Mouse (Mus musculus) gastrocnemius, adult 18-20 months (tissue): Measurements from ENCODE around the gene Abraxas2. TPM values are rescaled to one million over a fixed set of nuclear protein-coding genes. Genes with fewer than 3 reads are reported as not detected.

Source experiments
- DNase-seq: peaks from one replicate; pipeline ENCODE4 v3.0.0; 2021; ENCODE audit warnings: low spot score
- total RNA-seq, 2 experiments: library from RNA; stranded (reverse); gene quantifications; 2 replicates each; pipeline ENCODE4 v1.2.3; 2021

The Abraxas2 gene
- total RNA-seq, 2 experiments from 2014 or later, result 25.4 to 25.9 TPM

DNA sequence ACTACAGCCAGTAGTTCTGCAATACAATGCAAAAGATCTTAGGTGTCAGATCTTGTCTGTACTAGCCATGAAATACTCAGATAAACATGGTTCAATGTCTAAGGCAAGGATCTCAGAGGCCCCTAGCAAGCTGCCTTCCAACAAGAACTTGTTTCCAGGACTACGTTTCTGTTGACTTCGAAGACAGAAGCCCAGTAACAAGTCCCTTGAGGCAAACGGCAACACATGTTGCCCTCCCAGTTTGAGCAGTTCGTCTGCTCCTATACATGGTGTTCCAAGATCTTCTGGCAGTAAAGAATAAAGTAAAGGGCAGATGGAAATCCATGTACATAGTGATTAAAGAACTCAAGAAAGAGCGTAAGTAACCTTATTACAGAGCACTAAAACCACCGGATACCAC is 5.7 kb upstream of the Abraxas2 start:
- DNase-seq, result no peak

DNA sequence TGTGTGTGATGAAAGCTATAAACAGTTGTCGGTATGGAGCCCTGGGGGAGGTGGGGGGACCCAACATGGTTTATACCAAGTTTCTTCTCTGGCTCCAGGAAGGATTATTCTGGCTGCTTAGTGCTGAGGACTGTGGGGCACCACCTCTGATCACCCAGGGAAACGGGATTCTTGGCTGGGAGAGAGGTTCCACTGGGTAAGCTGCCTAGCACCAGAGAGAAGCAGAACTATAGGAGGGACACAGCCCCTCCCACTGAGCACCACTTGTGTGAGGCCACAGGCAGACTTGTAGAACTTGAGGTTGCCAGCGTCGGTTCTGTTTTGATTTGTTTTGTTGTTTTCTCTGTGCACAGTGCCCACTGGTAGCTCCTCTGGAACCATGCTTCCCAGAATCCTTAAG is 5.1 kb upstream of the Abraxas2 start:
- DNase-seq, result no peak

DNA sequence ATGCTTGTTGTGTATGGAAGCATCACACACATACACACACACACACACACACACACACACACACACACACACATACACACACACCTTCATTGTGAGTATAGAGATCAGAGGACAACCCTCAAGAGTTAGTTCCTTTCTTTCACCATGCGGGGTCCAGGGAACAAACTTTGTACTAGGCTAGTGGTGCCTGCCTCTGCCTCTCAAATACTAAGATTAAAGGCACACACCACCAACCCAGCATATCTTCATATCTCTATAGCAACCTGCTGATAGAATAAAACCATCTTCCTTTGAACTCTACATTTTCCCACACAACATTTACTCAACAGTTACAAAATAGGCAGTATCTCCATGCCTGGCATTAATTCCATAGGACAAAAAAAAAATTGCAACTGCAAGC is 2.9 kb upstream of the Abraxas2 start:
- no peak for DNase-seq

DNA sequence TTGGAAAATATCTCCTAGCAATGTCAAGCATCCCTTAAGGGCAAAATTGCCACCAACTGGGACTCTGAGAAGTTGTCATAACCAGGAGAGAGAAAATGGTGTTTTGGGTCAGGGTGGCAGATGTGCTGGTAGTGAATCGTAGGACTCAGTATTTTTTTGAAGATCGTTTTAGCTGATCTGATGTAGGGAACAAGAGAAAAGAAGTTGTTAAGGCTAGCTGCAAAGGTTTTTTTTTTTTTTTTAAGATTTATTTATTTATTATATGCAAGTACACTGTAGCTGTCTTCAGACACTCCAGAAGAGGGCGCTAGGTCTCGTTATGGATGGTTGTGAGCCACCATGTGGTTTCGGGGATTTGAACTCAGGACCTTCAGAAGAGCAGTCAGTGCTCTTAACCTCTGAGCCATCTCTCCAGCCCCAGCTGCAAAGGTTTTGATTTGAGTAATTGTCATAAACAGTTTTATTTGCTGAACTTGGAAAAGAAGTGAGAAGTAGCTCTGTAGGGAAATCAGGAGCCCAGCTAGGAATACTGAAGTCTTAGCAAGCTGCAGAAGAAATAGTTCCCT is 899 bp upstream of the Abraxas2 start:
- peak; percentile 9 for DNase-seq

DNA sequence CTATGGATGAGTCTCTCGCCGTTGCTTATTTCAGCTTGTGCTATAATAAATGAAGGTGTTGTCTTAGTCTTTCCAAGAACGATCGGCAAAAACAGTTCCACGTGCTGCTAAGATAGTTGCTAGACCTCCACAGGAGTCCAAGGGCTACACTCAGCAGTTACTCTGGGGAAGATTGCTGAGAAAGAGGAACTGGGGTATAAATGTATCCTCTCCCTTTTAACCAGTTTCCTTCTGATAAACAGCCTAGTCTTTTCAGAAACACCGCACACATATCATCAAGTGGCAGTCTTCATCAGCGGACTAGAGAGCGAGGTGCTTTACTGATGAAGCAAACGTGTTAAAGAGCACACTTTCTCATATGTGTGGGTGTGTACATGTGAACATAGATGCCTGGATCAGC is 7.3 kb downstream of the Abraxas2 start:
- DNase-seq, result no peak

DNA sequence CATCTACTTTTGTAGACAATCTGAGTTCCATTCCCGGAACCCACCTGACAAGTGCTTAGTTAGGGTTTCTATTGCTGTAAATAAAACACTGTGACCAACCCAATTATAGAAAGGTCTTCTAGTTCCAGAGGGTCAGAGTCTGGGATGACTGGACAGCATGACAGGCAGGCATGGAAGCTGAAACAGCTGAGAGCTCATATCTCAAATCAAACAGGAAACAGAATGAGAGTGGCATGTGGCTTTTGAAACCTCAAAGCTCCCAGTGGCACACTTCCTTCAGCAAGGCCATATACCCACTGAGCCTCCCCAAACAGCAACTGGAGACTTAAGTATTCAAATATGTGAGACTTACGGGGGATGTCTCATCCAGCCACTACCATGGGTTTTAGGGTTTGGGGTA is 14.0 kb downstream of the Abraxas2 start:
- DNase-seq, result peak; percentile 44

DNA sequence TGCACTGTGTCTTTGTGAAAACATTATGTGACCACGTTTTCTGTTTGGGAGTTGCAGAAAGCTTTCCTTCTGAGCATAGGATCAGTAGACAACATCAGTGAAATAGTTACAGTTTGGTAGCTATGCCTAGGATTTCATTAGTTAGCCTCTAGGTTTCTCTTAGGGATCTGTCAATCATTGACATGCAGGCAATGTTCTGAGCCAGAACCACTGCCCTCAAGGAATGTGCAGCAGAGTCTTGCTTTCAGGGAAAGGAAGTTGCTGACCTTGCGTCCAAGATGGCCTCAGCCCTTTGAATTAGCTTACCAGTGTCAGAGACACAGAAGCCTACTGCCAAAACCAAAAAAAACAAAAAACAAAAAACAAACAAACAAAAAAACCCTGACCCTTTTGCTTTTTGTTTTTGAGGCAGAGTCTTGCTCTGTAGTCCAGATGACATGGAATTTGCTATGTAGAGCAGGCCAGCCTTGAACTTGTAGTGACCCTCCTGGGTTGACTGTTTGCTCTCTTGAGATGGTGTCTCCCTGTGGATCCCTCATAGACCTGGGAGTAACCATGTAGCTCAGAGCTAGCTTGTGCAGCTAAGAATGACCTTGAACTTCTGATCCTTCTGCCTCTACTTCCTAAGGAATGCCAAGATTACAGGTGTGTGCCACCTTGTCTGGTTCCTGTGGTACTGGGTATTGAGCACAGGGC is 16.5 kb downstream of the Abraxas2 start:
- DNase-seq, result no peak

DNA sequence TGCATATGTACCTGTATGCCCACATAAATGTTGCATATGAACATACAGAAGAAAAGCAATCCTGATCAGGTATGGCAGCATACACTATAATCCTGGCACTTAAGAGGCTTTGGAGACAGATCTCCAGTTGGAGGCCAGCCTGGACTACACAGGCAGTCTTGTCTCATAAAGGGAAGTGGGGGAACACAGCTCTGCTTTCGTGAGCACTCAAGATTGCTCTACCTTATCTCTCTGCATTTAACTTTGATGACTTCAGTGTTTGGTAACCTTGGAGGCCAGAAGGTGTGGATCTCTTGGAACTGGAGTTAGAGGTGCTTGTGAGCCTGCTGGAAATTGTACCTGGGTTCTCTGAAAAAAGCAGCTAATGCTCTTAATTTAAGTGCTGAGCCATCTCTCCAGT is 21.3 kb downstream of the Abraxas2 start:
- DNase-seq, result no peak

DNA sequence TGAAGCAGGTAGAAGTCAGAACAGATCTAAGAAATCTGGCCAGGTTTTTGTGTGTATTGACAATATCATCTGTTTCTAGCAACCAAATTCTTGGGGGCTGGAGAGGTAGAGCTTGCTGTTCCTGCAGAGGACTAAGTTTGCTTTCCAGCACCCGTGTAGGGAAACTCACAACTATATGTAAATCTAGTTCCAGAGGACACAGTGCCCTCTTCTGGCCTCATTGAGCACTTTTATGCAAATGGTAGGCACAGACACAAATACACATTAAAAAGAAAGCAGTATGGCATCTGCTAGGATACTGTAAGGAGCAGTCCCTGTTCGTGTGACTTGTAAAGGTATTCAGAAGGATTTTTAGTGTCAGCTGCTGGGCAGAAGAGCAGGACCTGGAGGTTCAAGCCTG is 23.3 kb downstream of the Abraxas2 start:
- DNase-seq, result no peak

DNA sequence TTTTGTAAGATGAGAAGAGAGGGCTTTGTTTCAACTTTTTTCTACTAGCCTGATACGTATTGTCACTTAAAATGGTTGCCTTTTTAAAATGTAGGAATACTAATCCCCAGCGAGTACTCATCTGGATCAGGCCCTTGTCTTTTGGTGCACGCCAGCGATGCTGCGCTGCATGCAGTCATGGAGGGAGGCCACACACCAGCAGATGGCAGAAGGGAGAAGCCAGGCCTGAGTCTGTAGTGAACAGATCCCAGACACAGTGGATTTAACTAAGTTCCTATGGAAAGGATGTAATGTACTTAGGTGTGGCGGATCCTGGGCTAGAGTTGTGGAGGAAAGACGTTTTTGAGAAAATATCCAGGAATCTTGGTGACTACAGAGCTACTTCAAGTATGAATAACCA is 25.0 kb downstream of the Abraxas2 start:
- DNase-seq, result no peak

DNA sequence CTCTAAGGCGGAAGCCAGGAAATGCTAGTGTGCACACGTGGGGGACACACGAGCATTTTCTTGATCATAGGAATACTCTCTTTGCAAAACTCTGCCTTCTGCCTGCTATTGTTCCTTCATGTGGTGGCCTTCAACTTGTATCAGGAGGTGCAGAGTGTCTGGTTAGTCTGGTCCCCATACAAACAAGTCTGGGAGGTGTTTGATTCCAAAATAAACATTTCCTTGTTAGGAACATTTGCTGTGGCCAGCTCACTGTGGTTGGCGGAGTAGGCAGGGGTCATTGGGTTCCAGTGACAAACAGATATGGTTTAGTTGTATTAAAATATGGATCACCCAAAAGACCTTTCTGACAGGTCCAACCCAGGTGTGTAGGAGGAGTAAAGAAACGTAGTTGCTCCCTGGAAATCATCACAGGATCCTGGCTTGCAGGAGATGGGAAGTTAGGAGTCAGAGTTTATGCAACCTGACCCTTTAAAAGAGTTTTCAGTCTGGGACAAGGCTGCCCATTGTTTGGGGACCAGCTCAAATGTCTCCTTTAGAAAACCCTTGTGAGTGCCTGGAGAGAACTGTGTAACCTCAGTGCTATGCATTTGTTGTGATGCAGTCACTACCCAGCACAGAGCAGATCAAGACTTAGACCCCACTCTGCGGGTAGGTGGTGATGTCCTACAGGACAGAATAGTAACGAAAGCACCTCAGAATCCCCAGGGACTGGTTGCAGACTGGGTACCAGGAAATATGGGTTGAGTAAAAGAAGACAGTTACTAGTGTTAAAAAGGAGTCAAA is 28.2 kb downstream of the Abraxas2 start:
- no peak for DNase-seq

DNA sequence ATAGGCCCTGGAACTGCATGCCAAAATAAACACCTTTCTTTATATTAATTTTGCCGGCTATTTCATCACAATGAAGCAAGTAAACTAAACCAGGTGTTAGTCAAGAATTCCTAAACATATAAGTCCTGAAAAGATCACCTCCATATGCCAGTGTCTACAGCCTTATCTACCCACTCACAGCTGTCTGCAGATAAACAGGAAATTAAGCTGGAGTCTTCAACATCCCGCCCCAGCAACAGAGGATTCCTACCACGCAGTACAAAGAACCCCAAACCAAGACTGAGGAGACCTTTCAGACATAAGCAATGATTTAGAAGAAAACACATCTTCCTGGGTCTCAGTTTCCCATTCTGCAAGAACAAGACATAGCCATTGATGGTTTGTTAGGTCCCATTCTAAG is 29.0 kb downstream of the Abraxas2 start:
- DNase-seq, result no peak

DNA sequence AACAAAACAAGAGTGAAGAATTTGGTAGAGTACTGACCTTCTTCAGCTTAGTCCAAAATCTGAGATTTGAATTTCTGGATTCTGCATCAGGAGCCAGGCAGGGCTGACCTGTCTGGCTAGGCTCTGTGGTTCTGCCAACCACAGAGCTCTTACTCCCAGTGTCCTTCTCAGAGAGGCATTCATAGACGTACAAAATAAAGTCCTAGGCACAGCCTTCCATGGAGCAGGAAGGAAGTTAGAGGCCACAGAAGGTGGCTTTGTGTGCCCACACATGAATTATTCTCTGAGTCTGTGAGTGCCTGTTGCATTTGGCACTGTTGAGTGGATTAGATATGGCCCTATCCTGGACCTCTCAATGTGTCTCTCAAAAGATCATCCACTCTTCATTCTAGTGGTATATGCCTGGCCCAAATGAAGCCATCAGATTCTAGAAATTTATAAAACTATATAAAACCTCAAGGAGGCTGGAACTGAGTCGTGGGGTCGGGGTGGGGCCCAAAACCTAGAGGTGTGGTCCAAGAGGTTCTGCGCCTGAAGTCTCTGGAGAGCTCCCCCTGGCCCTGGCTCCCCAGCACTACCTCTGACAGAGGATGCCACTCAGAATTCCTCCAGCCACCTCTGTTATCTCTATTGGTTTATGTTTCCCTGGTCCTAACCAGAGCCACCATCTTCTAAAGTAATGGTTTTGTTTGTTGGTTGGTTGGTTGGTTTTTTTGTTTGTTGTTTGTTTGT is 29.7 kb downstream of the Abraxas2 start:
- DNase-seq, result no peak

DNA sequence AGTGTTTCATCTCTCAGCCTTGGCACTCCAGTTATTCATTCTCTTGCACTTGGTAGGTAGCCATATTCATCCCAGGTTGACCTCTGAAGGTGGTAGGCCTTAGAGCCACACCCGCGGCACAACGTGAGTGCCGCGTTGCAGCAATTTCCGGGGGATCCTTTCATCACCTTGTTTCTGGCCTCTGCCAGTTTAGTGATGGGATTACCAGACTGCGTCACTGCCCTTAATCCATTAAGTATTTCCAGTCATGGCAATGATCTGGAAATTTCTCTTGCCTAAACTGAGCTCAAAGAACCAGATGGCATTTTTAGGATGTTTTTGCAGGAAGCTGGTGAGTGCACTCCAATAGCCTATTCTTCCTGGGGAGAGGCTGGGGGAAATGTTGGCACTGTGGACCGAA is 30.7 kb downstream of the Abraxas2 start:
- DNase-seq, result no peak

DNA sequence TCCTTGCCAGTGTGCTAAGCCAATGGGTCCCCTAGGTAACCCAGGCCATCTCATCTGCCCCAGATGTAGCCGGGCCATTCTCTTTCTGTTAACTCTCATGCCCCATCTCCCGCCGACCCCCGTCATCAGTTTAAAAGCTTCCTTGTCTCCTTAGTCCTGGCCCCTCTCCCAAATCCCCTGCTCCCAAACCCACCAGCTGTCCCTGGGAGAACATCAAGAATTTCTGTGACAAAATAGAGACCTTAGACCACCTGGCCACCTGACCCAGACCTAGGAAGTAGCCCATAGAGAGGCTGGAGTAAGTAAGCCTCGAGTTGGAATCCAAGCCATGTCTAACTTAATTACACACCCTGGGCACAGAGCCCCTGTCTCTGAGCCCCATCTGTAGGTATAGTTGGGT is 31.2 kb downstream of the Abraxas2 start:
- no peak for DNase-seq

DNA sequence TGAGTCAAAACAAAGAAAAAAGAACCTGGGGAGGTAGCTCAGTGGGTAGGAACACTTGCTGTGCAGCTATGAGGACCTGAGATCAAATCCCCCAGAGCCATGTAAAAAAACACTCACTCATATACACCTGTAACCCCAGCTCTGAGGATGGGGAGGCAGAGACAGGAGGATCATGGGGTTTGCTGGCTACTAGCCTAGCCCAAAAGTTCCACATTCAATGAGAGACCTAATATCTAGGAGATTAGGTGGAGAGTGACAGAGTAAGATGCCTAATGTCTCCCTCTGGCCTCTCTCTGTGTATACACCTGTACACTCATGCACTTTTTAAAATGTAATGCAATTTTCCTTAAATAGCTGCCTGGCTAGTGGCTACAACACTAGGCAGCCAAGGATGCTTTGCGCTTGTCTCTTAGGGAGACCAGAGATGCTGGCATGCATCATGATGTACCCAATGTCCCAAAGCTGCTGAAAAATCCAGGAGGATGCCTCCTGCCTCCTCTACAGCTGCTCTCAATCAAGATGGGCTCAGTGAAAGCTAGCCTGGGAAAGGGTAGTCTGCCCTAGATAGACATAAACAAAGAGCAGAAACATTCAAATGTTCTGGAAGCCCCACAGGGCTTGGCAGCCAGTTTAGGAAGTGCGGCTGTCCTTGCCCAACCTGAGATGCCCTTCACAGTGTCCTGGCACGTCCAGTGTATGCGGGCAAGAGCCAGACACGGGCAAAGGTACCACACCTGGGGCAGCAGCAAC is 32.7 kb downstream of the Abraxas2 start:
- no peak for DNase-seq

DNA sequence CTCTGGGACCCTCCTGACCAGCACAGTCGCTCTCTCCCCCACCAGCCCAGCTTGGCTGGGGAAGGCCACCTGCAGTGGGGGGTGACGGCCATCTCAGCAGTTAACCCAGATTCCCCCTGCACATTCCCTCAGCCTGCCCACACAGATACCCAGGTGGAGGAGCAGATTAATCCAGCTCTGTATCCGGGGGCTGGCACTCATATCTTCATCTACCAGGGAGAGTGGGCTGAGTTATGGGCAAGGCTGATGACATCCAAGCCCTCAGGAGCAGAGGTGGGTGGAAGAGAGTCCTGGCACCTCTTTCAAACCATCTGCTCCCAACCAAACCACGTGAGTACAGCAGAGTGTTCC is 33.3 kb downstream of the Abraxas2 start:
- DNase-seq, result no peak

DNA sequence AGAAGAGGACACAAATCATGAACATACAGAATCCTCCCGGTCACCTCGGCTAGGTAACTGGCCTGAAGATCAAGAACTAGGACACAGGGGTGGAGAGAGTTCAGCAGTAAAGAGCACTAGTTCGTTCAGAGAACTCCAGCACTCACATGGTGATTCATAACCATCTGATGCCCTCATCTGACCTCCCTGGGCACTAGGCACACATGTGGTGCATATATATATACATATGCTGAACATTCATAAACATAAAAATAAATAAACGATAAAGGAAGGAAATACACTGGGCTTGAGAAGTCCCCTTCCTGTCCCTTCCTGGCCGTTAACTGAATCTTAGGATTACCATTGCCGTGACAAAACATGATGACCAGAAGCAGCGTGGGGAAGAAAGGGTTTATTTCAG is 33.8 kb downstream of the Abraxas2 start:
- no peak for DNase-seq

DNA sequence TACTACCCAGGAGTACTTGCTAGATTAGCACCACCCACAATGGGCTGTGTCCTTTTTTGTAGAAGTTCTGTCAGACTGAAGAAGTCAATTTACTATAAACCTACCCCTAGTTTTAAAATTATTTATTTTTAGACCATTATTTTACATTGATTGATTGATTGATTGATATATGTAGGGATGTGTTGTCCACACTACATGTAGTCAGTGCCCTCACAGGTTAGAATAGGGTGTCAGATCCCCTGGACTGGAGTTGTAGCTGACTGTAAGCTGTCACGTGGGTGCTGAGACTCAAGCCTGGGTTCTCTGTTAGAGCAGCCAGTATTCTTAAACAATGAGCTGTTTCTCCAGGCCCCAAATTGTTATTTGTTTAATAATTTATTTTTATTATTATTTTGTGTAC is 34.3 kb downstream of the Abraxas2 start:
- no peak for DNase-seq

DNA sequence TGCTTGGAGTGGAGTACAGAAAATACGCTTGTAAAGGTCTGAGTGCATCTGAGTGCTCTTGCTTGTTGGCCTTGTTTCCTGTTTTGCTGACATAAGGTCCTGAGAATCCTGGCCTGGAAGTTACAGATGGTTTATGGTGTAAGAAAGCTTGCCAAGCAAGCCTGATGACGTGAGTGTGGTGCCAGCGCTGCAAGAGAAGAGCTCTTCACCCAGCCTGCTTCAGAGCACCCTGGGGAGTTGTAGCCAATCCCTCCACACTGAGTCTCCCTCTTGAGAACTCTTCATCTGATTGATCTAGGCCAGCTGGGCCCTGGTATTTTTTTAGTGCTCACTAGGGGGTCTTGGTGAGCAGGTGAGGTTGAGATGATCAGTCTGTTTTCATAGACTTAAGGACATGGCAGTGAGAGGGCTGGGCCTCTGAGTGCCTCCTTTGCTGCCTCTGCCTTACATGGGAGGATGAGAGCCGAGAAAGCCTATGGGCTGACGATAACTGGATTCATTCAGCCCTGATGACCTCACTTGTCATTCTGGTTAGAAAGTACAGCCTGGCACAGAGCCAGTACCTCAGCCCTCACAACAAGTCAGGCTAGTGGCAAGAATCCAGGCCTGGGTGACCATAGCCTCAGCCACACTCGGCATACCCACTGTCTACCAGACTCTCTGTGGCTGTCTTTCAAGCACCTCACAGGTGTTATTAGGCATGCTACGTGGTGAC is 36.0 kb downstream of the Abraxas2 start:
- DNase-seq, result peak; percentile 44
